Mouse (Mus musculus) left cerebral cortex, adult 9 months (tissue): ENCODE measurements at regions not wholly inside any gene's neighbourhood (a gene's known extent, or its start where the extent isn't known, plus 50 kb on each side); places are given as distances from the start of the nearest gene placed in this dataset.

Source experiments
- DNase-seq, 2 experiments: peaks; one replicate each; pipeline ENCODE4 v3.0.0; 2022; ENCODE audit warnings: low spot score in 2 of 2

DNA sequence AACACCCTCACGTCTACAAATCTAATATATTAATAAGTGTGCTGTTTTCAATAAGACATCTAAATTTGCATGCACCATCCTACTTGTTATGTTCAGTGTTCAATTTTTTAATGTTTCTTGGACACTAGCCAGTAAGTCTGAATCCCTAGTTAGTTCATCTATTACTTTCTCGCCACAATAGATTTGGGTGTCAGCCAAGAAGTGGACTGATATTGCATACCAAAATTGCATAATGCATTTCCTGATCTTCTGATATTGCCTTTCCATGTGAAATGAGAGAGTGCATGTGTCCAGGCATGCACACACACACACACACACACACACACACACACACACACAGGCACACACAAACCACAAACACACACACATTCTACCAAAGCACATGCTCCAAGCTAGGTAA, 874.9 kb downstream of the 5730522E02Rik start:
- DNase-seq, result no peak

DNA sequence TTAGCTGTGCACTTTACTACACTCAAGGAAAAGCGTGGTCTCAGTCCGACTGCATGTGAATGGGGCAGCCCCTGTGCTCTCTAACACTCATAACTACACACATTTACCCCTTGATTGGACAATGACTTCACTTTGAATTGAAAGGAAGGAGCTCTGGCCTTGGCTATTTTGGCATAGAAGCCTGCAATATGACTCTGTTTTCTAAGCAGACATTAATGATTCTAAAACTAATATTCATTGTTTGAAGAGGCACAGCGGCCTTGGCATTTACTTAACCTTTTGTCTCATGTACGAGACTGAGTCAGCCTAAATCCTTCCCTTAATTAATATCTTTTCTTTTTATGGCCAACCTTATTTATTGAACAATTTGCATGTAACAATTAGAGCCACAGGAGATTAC, 879.9 kb downstream of the 5730522E02Rik start:
- no peak for DNase-seq

- DNase-seq, result no peak
Measured at GRCm38 (mm10) chr11:25322426-25322825, 888.1 kb downstream of the 5730522E02Rik start.

- no peak for DNase-seq
Measured at GRCm38 (mm10) chr11:25321494-25321893, 889.1 kb downstream of the 5730522E02Rik start.

- peak; percentile 39 to 76 for DNase-seq
Measured at GRCm38 (mm10) chr11:25314645-25315044, 895.9 kb downstream of the 5730522E02Rik start.

- DNase-seq, result no peak
Measured at GRCm38 (mm10) chr11:25313879-25314278, 896.7 kb downstream of the 5730522E02Rik start.

DNA sequence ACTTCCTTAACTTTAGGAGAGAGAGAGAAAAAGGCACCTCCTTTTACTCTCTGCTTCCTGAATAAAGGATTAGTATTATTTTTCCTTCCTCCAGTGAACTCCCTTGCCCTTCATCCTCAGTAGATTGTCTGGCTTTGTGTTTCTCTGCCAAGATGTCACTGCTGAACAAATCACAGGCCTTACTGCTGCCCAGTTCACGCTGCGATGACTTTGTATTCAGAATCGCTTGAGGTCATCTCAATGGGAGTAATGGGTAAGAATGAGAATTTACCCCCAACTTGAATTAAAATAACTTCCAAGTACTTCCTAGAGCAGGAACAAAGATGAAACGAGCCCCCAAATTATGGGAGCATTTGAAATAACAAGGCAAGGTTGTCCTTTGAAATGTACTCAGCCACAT, 897.3 kb downstream of the 5730522E02Rik start:
- DNase-seq, result no peak

- DNase-seq, result peak in 1 of 2 experiments; percentile 29
Measured at GRCm38 (mm10) chr11:25310754-25311153, 899.8 kb downstream of the 5730522E02Rik start.

DNA sequence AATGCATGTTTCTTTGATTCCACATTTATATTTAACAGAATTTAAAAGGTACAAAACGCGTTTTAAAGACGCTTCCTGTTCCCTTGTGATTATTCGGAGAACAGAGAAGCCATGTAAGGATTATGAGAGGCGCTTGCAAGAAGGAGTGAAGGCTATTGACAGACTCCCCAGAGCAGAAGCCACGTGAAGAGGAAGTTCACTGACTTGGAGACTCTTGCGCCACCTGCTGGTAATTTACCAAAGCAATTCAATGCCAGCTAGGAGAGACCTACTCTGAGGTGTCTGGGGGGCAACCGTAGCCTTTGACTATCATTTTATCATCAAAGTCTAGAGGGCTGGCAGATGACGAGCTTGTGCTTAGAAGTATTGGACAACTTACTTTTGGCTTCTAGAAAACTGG, 909.4 kb downstream of the 5730522E02Rik start:
- peak; percentile 27 to 77 for DNase-seq

- no peak for DNase-seq
Measured at GRCm38 (mm10) chr11:25288346-25288745, 922.2 kb downstream of the 5730522E02Rik start.

DNA sequence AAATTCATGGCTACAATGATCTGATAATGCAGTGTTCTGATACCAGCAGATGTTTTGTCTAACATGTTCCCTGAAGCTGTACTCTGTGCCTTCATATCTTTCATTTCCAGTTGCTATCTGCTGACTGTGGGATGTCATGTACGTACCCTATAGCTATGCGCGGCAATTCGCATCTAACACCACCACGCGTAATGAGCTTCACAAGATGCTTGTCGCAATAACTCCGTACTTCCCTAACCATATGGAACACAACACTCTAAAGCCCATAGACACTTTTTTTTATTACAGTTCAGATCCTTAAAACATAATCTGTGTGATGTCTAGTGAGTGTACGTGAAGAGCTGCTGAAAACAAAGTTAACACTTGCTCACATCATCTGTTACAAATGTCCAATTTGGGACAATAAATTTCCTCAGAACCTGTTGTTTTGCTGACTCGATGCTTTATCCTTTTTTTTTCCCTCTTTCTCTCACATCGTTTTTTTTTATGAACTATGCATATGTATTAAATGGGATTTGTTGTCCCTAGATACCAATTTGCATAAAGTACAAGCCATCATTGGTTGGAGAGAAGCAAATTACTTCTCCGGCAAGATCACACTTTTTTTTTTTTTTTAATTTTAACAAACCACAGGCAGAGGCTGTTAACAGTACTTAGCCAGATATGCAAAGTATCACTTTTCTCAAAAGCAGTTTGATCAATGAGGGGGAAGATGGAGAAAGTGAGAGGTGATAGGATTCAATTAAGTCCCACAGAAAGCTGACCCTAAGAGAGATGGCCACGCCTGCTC, 922.9 kb downstream of the 5730522E02Rik start:
- DNase-seq, result peak in 1 of 2 experiments; percentile 17

DNA sequence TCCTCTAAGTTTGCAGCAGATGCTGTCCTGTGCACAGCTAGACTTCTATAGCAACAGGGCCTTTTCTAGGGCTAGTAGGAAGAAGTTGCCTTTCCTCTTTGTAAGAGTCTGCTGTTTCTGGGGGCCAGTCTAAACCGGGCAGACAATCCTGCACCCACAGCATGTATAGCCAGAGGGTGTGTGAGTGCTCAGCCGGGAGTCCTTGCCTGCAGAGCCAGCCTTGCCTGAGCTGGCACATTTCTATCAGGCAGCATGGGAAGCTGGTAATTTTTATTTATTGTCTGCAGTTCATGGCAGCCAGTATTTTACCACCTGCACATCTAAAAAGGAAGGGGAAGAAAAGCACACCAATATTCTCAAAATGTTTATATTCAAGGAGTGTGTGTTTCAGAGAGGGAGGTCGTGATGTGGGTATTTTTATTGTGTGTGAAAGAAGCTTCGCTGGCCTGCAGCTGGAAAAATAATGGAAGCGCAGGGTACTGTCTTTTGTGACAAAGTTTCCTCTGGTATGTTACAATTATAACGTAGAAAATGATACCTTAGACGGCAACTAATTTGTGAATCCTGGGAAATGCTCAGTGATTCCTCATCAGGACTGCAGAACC, 940.5 kb downstream of the 5730522E02Rik start:
- DNase-seq, result peak in 1 of 2 experiments; percentile 18

DNA sequence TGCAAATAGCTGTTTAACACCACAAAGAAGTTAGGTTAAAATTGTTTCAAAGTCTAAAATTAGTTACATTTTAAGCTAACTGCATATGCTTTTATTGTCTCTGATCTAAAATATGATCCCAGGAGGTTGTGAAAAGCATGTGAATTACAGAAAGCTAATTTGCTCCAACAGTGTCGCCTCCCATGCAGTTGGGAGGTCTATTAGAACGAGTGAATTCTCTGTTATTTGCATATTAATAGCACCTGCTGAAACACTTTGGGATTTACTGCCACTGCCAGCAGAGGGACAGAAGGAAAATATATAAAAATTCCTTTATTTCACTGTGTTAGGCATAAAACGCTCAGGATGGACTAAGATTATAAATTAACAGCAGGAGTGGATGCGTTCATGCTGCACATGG, 947.7 kb downstream of the 5730522E02Rik start:
- no peak for DNase-seq

GRCm38 (mm10) chr11:25259691-25260090, 950.9 kb downstream of the 5730522E02Rik start:
- DNase-seq, result no peak

- DNase-seq, result peak in 1 of 2 experiments; percentile 52
Measured at GRCm38 (mm10) chr11:25233360-25233890, 977.1 kb downstream of the 5730522E02Rik start.
